In genomic region chr1:173521452-173521851, GRCm38 (mm10) we compare ENCODE assay signal across 25 mouse cellular contexts. TPM values are rescaled to one million over a fixed set of nuclear protein-coding genes. Genes with fewer than 3 reads are reported as not detected.
"Had no signal": no experiment of that assay in that cellular context is flagged by ENCODE, and none has a peak within 500 bp of the region (broad histone marks: within the 10 kb centered on the region; RNA-seq: fewer than 3 reads in every experiment).

No protein-coding gene starts in this region.

- ATAC-seq: hindbrain, embryonic 16.5 days; inflammation-experienced regulatory T-cells, adult 6 months; intestine, embryonic 15.5 days; intestine, postnatal 0 days; liver, embryonic 12.5 days had no signal

- DNase-seq: gastrocnemius, postnatal 14 days; gastrocnemius, postnatal 36 days; heart, adult 18-20 months; heart, postnatal 10 days; heart, postnatal 4 days; kidney, adult 18-20 months; kidney, adult 8-10 months; kidney, postnatal 10 days; kidney, postnatal 25 days; kidney, postnatal 4 days; left cerebral cortex, postnatal 4 days had no signal

RNA-seq across cellular contexts. Expression of gene Ifi214, which starts 14.3 kb away (rescaled TPM):
- total RNA-seq: gastrocnemius, adult 18-20 months; gastrocnemius, adult 8-10 months; gastrocnemius, postnatal 14 days; gastrocnemius, postnatal 36 days; heart, adult 8-10 months; heart, postnatal 10 days; heart, postnatal 4 days; layer of hippocampus, adult 2 months; layer of hippocampus, postnatal 10 days; layer of hippocampus, postnatal 25 days; left cerebral cortex, adult 2 months; left cerebral cortex, postnatal 10 days; left cerebral cortex, postnatal 25 days; left cerebral cortex, postnatal 4 days had no signal

RNA-seq across cellular contexts. Expression of gene Ifi206, which starts 30.6 kb away (rescaled TPM):
- total RNA-seq: gastrocnemius, adult 18-20 months; gastrocnemius, adult 8-10 months; gastrocnemius, postnatal 14 days; gastrocnemius, postnatal 36 days; heart, postnatal 4 days; layer of hippocampus, adult 2 months; layer of hippocampus, postnatal 10 days; layer of hippocampus, postnatal 25 days; left cerebral cortex, adult 2 months; left cerebral cortex, postnatal 10 days; left cerebral cortex, postnatal 25 days; left cerebral cortex, postnatal 4 days had no signal
